Mouse (Mus musculus) lung, embryonic 15.5 days (tissue): ENCODE measurements around the gene Was. TPM values are rescaled to one million over a fixed set of nuclear protein-coding genes. Genes with fewer than 3 reads are reported as not detected.
"Not testable (repeated sequence)": the region's sequence is repeated elsewhere in the genome, so short reads cannot be mapped to it uniquely, and the experiment has no call there.

Experiments
- ATAC-seq: fragments of 200-750 bp; cut with Nextera tagmentation; 2 replicates; pipeline ENCODE4 v1.8.0; 2017; ENCODE audit warnings: moderate number of reproducible peaks, borderline replicate concordance; ENCODE audit not compliant: low FRiP score, low TSS enrichment; ENCODE audit errors: extremely low read depth
- H3K27ac ChIP-seq: fragments of 300-500 bp; sonication (generic); 2 replicates; pipeline ENCODE4 v1.5.1; 2015; ENCODE audit warnings: moderate library complexity, mild to moderate bottlenecking, inconsistent platforms
- H3K27me3 ChIP-seq: fragments of 300-500 bp; sonication (generic); 2 replicates; pipeline ENCODE4 v1.6.1; 2015; ENCODE audit warnings: inconsistent platforms
- H3K36me3 ChIP-seq: fragments of 300-500 bp; sonication (generic); 2 replicates; pipeline ENCODE4 v1.6.1; 2015; ENCODE audit warnings: inconsistent platforms
- H3K4me1 ChIP-seq: fragments of 300-500 bp; sonication (generic); 2 replicates; pipeline ENCODE4 v1.6.1; 2015; ENCODE audit warnings: inconsistent platforms
- H3K4me2 ChIP-seq: fragments of 300-500 bp; sonication (generic); 2 replicates; pipeline ENCODE4 v1.6.1; 2015; ENCODE audit warnings: inconsistent platforms, mild to moderate bottlenecking, moderate library complexity
- H3K4me3 ChIP-seq: fragments of 300-500 bp; sonication (generic); 2 replicates; pipeline ENCODE4 v1.5.1; 2015; ENCODE audit warnings: mild to moderate bottlenecking, inconsistent platforms
- H3K9ac ChIP-seq: fragments of 300-500 bp; sonication (generic); 2 replicates; pipeline ENCODE4 v1.6.1; 2015; ENCODE audit warnings: inconsistent platforms
- H3K9me3 ChIP-seq: fragments of 300-500 bp; sonication (generic); 2 replicates; pipeline ENCODE4 v1.6.1; 2016; ENCODE audit warnings: inconsistent platforms
- WGBS: fragments of 180-500 bp; shearing (Covaris S2); methylation state at CpG from one replicate; pipeline ENCODE4 v1.1.7; 2015; 5-methylcytosine and 5-hydroxymethylcytosine counted together
- polyA plus RNA-seq: library from polyadenylated mRNA; unstranded; fragments of >200 nt; fragmentation: Nextera tagmentation; extraction: Ambion mirVana; gene quantifications from 2 replicates; pipeline ENCODE4 v1.2.1, GENCODE M21; 2015

The Was gene
- polyA plus RNA-seq, 1 experiment from 2014 or later = 0.62 TPM

- no peaks in the 10 kb centered on the region for H3K27me3 ChIP-seq
- no peaks in the 10 kb centered on the region for H3K9me3 ChIP-seq
- no peak overlapping the region for H3K9ac ChIP-seq
- peak overlapping the region; percentile 22; the same call in 1 of the 2 replicates for H3K4me2 ChIP-seq
- H3K36me3 ChIP-seq = no peaks in the 10 kb centered on the region
- 0 out of 2 replicates have a peak, but pooled peaks cover 6% of the 10 kb centered on the region for H3K4me1 ChIP-seq
- H3K4me3 ChIP-seq = no peak overlapping the region
- H3K27ac ChIP-seq = no peak overlapping the region
- WGBS = 15% methylated on average over 3 of the region's 3 CpGs
- no peak for ATAC-seq
Measured at GRCm38 (mm10) chrX:8101017-8101416, 10.7 kb upstream of the Was start.

GRCm38 (mm10) chrX:8099435-8099834, 9.1 kb upstream of the Was start:
- WGBS = 51% methylated on average over 4 of the region's 4 CpGs
- H3K36me3 ChIP-seq = no peaks in the 10 kb centered on the region
- H3K4me2 ChIP-seq = no peak overlapping the region
- ATAC-seq = no peak
- 0 out of 2 replicates have a peak, but pooled peaks cover 6% of the 10 kb centered on the region for H3K4me1 ChIP-seq
- no peak overlapping the region for H3K9ac ChIP-seq
- H3K27me3 ChIP-seq = no peaks in the 10 kb centered on the region
- no peaks in the 10 kb centered on the region for H3K9me3 ChIP-seq
- H3K4me3 ChIP-seq = no peak overlapping the region
- H3K27ac ChIP-seq = no peak overlapping the region

- Histone ChIP-seq H3K27me3 (no peaks in the 10 kb centered on the region), H3K4me1 (0 out of 2 replicates have a peak, but pooled peaks cover 6% of the 10 kb centered on the region), H3K36me3 (no peaks in the 10 kb centered on the region), H3K4me3 (peak overlapping the region; percentile 23; the same call in 1 of the 2 replicates), H3K9me3 (no peaks in the 10 kb centered on the region), H3K9ac (no peak overlapping the region), H3K27ac (peak overlapping the region; percentile 37; the same call in 1 of the 2 replicates), H3K4me2 (peak overlapping the region; percentile 48)
- WGBS = 12% methylated on average over 15 of the region's 19 CpGs
- peak; percentile 95 for ATAC-seq
Measured at GRCm38 (mm10) chrX:8096787-8097242, 6.5 kb upstream of the Was start.

GRCm38 (mm10) chrX:8096068-8096786, 5.9 kb upstream of the Was start:
- not testable (repeated sequence) for H3K9me3 ChIP-seq, H3K4me1 ChIP-seq, H3K9ac ChIP-seq, H3K27me3 ChIP-seq, H3K36me3 ChIP-seq
- H3K4me2 ChIP-seq = peak overlapping the region; percentile 48
- 0 out of 2 replicates have a peak overlapping the region, but pooled peaks have one; percentile 33 for H3K27ac ChIP-seq
- peak overlapping the region; percentile 31 for H3K4me3 ChIP-seq
- ATAC-seq = peak; percentile 94
- 16% methylated on average over 4 of the region's 48 CpGs for WGBS

GRCm38 (mm10) chrX:8095546-8095945, 5.2 kb upstream of the Was start:
- H3K9ac ChIP-seq = no peak overlapping the region
- WGBS = 75% methylated on average over 10 of the region's 10 CpGs
- peak overlapping the region; percentile 31 for H3K4me3 ChIP-seq

GRCm38 (mm10) chrX:8090954-8091347, 653 bp upstream of the Was start:
- H3K36me3 ChIP-seq, H3K9ac ChIP-seq, ATAC-seq, H3K4me2 ChIP-seq, H3K4me1 ChIP-seq, H3K27me3 ChIP-seq, H3K27ac ChIP-seq, H3K9me3 ChIP-seq, H3K4me3 ChIP-seq: not testable (repeated sequence)
- WGBS = 75% methylated on average over 4 of the region's 5 CpGs

More at GRCm38 (mm10) chrX:8095546-8095945, 5.2 kb upstream of the Was start:
- Histone ChIP-seq H3K27ac (no peak overlapping the region), H3K9me3 (no peaks in the 10 kb centered on the region), H3K4me1 (0 out of 2 replicates have a peak, but pooled peaks cover 1% of the 10 kb centered on the region), H3K27me3 (no peaks in the 10 kb centered on the region), H3K36me3 (no peaks in the 10 kb centered on the region), H3K4me2 (peak overlapping the region; percentile 43)
- ATAC-seq = no peak

GRCm38 (mm10) chrX:8089746-8090145, 552 bp downstream of the Was start:
- WGBS = 82% methylated on average over 3 of the region's 3 CpGs
- no peak overlapping the region for H3K9ac ChIP-seq
- ATAC-seq = no peak
- H3K9me3 ChIP-seq = no peaks in the 10 kb centered on the region
- H3K4me1 ChIP-seq = no peaks in the 10 kb centered on the region
- H3K27me3 ChIP-seq = no peaks in the 10 kb centered on the region
- H3K4me3 ChIP-seq = no peak overlapping the region
- H3K36me3 ChIP-seq = no peaks in the 10 kb centered on the region
- H3K27ac ChIP-seq = no peak overlapping the region
- H3K4me2 ChIP-seq = no peak overlapping the region

- 82% methylated on average over 8 of the region's 8 CpGs for WGBS
- no peak overlapping the region for H3K4me3 ChIP-seq
- no peaks in the 10 kb centered on the region for H3K27me3 ChIP-seq
- ATAC-seq = no peak
- no peak overlapping the region for H3K4me2 ChIP-seq
- H3K4me1 ChIP-seq = no peaks in the 10 kb centered on the region
- H3K9me3 ChIP-seq = no peaks in the 10 kb centered on the region
- no peaks in the 10 kb centered on the region for H3K36me3 ChIP-seq
- no peak overlapping the region for H3K27ac ChIP-seq
- H3K9ac ChIP-seq = no peak overlapping the region
Measured at GRCm38 (mm10) chrX:8085611-8086010, 4.7 kb downstream of the Was start.

- WGBS = 83% methylated on average over 6 of the region's 6 CpGs
- H3K9ac ChIP-seq = no peak overlapping the region
- H3K9me3 ChIP-seq = no peaks in the 10 kb centered on the region
- no peaks in the 10 kb centered on the region for H3K4me1 ChIP-seq
- H3K27me3 ChIP-seq = no peaks in the 10 kb centered on the region
- H3K4me2 ChIP-seq = no peak overlapping the region
- no peak for ATAC-seq
- H3K36me3 ChIP-seq = no peaks in the 10 kb centered on the region
- no peak overlapping the region for H3K4me3 ChIP-seq
- H3K27ac ChIP-seq = no peak overlapping the region
Measured at GRCm38 (mm10) chrX:8084771-8085259, 5.5 kb downstream of the Was start.

GRCm38 (mm10) chrX:8075104-8075503, 15.2 kb downstream of the Was start:
- Histone ChIP-seq H3K4me2 (peak overlapping the region; percentile 58), H3K27me3 (no peaks in the 10 kb centered on the region), H3K9me3 (no peaks in the 10 kb centered on the region), H3K4me1 (0 out of 2 replicates have a peak, but pooled peaks cover 4% of the 10 kb centered on the region), H3K36me3 (peaks cover 16% of the 10 kb centered on the region; the same call in 1 of the 2 replicates), H3K4me3 (peak overlapping the region; percentile 63), H3K9ac (peak overlapping the region; percentile 40; the same call in 1 of the 2 replicates), H3K27ac (peak overlapping the region; percentile 53)
- ATAC-seq = peak; percentile 20
- 31% methylated on average over 3 of the region's 3 CpGs for WGBS

GRCm38 (mm10) chrX:8074430-8075014, 15.8 kb downstream of the Was start, which contains the start of gene Suv39h1:
Gene Suv39h1 (minus strand): TSS chrX:8074760.
- peaks cover 16% of the 10 kb centered on the region; the same call in 1 of the 2 replicates for H3K36me3 ChIP-seq
- peak; percentile 98 for ATAC-seq
- 20% methylated on average over 39 of the region's 46 CpGs for WGBS
- peak within 1 kb of the TSS; percentile 58 for H3K4me2 ChIP-seq
- 0 out of 2 replicates have a peak, but pooled peaks cover 4% of the 10 kb centered on the region for H3K4me1 ChIP-seq
- H3K9ac ChIP-seq = peak within 1 kb of the TSS; percentile 60
- H3K4me3 ChIP-seq = peak within 1 kb of the TSS; percentile 63
- H3K27me3 ChIP-seq = no peaks in the 10 kb centered on the region
- H3K9me3 ChIP-seq = no peaks in the 10 kb centered on the region
- peak within 1 kb of the TSS; percentile 94 for H3K27ac ChIP-seq
